Mouse (Mus musculus) adrenal gland, postnatal 10 days (tissue): ENCODE data around the gene Rps6kc1. TPM values are rescaled to one million over a fixed set of nuclear protein-coding genes. Genes with fewer than 3 reads are reported as not detected.

Experiments used
- DNase-seq: peaks from one replicate; pipeline ENCODE4 v3.0.0; 2021; ENCODE audit warnings: mixed read lengths
- total RNA-seq, 2 experiments: library from RNA; stranded (reverse); gene quantifications; 2 replicates each; pipeline ENCODE4 v1.2.3; 2021

The Rps6kc1 gene
- total RNA-seq, 2 experiments from 2014 or later, result 26.2 to 27.6 TPM

DNA sequence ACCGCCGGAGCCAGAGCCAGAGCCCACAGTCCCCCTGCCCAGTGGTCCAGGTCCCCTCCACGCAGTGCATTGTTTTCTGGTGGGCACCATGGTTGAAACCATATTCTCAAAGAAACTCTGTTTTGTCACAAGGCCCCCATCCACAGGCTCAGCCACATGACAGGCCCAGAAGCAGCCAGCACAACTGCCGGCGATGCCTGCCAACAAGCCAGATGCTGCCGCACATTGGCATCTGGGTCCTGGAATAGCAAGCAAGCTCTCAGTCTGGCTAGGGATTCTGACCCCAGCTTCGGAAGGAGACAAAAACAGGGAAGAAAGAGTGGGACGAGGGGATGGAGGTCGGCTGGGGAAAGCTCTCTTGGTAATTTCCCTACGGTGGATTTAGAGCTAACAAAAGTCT lies 147.8 kb downstream of the Rps6kc1 start:
- DNase-seq, result no peak

DNA sequence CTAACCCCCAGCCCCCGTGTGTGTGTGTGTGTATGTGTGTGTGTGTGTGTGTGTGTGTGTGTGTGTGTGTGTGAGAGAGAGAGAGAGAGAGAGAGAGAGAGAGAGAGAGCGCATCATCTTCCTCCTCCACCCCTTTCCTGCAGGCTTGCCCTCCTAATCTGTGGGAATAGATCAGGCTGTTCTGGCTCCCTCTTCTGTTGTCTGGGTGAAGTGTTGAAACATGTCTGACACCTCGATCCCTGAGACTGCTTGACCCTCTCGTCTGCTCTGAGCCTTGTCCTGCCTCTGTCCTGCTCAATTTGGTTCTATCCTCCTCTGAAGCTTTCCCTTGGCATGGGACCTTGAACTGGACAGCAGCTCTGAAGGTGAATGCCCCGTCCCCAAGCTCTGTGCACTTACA lies 149.8 kb downstream of the Rps6kc1 start:
- no peak for DNase-seq

DNA sequence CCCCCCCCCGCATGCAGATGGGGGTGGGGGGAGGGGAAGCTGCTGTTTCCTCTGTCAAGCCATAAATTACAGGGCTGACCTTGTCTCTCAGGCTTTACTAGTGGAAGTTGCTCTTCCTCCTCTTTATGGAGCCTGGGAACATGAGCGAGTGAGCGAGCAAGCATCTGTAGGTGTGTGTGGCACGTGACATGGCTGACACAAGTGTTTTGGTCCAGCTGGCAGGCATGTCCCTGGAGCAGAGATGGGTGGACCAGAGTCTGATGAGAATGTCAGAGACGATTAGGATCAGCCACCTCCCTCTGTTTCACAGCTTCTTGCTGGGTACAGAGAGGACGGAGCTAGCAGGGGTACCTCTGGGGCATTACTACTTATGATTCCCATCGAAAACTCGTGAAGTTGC lies 153.7 kb downstream of the Rps6kc1 start:
- DNase-seq, result no peak

DNA sequence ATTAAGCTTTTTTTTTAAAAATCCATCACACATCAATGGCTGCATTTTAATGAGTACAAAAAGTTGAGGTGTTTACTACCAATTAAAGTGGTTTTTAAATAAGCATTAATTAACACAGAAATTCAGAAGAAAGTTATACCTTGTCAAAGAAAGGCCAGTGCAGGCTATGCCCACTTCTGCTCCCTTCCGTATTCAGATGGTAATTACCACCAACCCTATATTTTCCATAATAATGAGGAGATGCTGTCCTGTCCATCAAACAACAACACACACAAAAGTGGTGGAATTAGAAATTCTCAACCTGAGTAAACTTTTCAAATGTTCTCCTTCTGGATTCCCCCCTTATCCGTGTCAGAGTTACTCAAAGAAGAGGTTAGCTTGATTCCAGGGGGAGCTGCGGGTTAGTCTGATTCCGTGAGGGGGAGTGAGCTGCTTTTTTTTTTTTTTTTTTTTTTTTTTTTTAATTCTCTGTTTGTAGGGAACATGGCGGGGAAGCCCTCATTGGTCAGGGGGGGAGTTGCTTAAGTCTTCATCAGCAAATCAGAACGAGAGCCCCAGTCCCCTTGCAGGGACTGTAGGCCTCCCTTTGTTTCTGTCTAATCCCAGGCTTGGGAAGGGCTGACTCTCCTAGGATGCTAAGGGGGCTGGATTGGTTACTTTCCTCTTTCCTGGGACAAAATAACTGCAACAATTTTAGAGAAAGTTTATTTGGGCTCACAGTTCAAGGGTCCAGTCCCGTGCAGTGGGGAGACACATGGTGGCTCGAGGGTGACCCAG lies 159.6 kb downstream of the Rps6kc1 start:
- no peak for DNase-seq

DNA sequence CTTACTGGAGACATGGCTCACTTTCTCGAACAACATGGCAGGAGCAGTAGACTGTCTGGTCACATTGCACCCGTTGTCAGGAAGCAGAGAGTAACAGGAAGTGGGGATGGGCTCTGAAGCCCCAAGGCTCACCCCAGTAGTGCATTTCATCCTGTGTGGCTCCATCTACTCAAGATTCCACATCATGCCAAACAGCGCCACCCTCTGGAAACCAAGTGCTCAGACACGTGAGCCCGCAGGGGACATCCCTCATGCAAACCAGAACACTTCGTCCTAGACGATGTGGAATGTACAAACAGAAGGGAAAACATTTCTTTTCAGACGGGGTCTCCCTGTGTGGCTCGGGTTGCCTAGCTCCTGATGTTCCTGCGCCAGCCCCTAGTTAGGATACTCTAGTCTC lies 162.6 kb downstream of the Rps6kc1 start:
- no peak for DNase-seq

DNA sequence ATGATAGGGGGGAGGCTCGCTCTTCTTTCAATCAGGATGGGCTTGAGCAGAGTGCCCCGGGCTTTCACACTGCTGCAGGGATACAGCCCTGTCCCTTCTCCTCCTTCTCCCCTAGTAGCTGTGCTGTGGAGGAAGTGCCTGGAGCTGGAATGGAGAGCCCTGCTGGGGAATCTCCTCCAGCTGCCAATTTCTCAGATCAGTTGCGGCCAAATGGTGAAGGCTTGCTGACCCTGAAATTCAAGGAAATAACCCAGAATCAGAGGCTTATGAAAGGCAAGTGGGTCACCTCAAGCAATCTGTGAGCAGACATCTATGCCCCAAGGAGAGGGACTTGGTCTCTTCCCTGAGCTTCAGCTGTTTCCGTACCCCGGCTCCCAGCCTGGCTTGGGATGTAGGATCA lies 170.1 kb downstream of the Rps6kc1 start:
- DNase-seq, result no peak

DNA sequence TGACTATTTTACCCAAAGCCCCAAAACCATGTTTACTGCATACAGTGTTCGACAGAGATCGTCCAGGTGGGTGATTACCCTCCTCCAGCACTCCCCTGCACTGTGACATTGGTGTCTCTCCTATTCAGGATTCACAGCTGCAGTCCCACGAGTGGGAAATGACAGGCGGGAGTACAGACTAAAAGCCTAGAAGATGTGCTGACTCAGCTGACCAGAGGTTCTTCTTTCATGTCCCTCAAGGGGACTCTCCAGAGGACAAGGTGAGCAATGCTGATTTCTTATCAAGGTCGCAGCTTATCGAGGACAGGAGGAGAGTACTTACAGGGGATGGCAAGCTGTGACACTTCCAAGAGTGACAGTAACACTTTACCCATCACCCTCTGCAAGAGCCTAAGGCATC lies 178.8 kb downstream of the Rps6kc1 start:
- no peak for DNase-seq

DNA sequence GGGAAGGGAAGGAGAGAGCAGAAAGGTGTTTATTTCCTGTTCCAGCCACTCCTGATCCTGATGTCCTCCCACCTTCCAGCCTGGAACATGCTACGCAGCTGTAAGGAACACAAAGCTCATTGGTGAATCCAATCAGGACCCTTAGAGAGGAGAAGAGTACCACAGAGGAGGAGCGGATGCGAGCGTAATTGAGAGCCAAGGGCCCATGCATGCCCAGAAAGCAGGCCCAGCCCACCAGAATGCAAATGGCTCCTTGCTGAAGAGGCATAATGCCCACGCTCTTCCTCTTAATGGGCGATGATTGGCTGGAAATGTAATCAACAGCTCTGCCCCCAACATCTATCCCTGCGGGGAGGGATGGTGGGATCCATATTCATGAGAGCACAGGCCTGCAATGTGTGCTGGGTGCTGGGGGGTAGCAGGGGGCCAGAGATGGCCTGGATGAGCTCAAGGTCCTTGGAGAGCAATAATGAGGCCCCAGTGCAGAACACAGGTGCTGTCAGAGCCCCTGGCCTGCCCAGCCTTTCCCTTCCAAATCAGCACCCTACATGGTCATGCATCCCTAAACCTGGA lies 182.0 kb downstream of the Rps6kc1 start:
- no peak for DNase-seq

DNA sequence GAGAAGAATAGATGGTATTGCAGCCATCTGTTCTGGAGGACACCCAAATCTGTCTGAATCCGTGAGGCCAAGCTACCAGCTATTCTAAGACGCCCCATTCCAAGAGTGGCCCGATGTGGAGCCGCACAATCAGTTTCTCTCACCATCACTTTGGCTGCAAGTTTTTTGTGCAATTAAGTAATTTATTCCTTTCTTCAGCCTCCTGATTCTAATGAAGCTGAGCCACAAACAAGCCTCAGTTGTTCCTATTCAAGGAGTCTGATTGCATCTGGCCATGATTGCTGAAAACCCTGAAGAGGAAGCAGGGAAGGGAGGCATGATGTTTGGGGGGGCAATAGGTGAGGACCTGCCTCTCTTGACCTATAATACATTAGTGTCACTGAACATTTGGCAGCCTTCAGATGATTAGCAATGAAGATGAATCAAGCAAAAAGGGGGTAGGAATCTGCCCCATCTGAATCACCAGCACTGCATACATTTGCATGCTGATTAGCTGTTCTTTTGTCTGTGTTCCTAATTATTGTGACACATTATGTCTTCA lies 183.4 kb downstream of the Rps6kc1 start:
- DNase-seq, result no peak

DNA sequence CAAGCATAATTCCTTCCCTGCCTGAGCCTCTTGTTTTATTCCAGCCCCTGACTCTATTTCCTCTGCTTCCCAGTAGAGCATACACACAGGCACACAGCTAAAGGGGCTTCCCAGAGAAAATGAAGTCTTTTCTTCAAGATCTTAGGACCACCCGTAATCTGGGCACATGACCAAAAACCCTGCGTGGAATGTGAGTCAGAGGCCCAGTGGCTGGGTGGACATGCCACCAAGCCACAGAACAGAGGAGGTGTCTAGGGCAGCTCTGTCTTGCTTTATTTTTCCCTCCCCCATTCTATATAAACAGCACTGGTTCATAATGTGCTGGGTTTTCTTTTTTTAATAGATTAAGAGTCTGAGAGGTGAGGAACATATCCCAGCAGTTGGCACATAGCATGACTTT lies 184.2 kb downstream of the Rps6kc1 start:
- no peak for DNase-seq

DNA sequence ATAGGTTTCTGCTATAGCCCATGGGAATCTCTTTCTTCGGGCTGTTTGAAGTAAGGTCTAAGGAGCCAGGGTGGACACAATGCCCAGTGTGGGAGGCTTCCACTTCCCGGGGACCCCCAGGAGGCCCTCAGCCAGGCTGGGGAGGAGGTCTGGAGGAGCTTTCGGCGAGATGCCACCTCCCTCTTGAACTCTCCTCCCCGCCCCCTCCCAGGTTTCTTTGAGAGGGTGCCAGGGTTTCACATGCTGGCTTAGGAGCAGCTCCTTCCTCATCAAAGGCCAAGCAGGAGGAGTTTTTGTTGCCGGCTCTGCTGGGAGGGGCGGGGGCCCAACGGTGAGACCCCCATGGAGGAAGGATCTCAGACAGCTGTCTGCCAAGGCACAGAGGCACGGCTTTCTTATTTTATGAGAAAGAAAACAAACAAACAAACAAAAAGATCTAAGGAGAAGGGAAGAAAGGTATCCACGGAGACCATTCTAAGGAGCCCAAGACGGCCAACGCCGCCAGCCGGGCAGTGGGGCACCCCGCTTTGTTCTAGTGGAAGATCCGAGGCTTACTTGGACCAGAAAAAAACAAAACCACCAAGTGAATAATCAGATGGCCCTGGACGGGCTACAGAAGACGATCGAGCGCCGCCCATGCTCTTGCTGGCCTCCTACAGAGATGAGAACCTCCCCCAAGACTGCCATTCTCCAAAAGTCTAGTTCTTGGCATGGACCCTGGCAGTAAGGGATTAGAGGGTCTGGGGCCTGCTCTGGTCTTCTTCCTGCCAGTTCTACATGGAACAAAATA lies 186.8 kb downstream of the Rps6kc1 start:
- no peak for DNase-seq

DNA sequence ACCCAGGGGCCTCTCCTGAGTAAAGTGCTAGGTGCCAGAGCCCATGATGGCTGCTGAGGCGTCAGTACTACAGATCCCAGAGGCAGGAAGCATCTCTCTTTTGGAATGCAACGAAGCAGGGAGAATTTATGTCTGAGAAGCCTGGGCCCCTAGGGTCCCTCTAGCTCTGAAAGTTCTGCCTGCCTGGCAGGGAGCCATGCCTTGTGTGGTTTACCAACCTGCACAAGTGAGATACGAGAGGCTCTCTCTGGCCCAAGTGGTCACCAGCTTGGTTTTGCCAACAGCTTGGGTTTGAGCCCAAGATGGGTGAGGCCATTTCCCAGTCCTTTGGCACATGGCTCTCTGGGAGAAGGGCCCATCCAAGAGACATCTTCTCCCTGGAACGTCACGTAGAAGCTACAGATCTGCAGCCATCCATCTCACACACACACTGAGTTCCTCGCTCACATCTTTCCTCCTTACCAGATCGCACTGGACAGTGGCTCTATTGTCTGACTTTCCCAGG lies 187.6 kb downstream of the Rps6kc1 start:
- no peak for DNase-seq

DNA sequence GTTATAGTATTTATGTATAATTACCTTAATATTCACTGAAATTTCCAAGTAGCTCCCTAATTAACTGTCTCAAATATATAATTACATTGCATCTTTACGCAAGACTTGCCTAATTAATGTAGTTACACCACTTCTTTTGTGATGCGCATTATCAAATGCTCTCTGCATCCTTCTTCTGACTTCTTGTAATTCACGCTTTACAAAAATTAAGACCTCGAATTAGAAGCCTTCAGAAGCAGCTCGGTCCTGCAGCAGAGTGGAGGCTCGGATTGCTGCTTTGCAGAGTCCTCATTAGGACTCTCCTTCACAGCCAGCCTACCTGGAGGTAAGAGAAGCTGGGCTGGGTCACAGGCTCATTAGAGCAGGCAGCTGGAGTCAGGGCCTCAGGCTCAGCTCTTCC lies 197.7 kb downstream of the Rps6kc1 start:
- no peak for DNase-seq

DNA sequence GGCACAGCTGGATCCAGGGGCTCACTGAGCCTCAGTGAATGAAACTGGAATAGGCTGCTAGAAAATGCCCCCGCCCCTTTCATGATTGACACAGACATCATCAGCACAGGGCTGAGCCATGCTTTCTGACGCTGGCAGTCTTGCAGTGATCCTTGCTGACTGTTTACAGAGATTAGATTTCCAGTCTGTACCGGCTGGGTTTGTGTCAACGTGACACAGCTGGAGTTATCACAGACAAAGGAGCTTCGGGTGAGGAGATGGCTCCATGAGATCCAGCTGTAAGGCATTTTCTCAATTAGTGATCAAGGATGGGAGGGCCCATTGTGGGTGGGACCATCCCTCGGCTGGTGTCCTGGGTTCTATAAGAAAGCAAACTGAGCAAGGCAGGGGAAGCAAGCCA lies 214.0 kb downstream of the Rps6kc1 start:
- no peak for DNase-seq

DNA sequence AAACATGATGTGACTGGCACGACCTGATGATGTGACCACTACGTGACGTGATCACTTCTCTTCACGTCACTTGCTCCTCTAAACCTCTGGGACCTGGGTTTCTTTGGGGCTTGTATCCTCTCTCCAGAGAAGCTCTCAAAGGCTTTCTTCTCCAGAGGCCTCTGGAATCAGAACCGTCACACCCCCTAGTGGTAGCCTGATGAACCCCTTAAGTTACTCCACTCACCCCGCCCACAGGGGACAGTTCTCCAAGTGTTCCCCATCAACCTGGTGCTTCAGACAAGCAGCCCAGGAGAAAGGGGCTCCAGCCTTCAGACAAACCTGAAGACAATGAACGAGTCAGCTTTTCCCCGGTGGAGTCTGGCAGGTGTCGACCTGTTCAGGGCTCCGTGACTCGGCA lies 216.0 kb downstream of the Rps6kc1 start:
- DNase-seq, result peak; percentile 80

DNA sequence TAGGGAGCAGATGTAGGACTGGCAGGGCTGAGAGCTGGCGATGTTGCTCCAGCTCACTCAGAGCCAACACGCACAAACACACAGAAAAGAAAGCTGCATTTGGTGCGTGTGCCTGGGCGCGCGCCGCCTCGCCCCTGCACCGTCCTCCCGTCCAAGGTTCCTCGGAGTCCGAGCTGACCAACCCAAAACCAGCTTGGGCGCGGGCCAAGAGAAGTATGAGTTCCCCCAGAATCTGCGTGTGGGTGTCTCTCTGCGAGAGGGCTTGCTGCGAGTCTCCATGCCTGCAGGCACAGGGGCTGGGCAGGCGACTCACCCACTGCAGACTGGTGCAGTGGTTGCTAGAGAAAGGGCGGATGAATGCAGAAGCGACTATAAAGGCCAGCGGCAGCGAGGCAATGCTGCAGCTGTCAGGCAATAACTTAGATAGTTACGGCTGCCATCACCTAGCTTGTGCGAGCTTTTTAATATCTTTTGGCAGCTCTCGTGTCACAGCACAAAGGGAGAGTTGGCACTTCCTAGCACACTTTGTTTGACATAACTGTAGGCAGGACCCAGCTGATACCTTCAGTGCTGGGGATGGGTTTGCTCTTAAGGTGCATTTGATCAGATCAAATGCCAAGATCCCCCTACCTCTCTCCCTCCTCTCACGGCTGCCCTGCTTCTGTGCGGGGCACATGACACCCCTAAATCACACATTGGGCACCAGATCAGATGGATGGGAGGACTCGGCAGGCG lies 220.9 kb downstream of the Rps6kc1 start:
- DNase-seq, result peak; percentile 59

DNA sequence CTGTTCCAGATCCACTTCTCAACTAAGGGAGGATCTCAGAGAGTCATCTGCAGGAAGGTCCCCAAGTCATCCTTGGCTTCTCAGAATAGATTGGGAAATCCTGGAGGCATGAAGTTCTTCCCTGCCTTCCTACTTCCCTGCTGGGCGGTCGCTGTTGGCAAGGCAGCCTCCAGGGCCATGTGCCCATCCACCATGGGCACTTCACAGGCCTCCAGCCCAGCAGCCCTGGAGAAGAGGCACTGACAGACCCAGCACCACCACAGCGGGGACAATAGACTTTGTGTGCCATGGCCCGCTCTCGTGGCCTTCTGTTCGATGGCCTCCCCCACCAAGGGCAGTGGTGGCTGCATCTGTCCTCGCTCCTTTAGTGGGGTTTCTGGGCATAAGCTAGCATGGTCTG lies 228.5 kb downstream of the Rps6kc1 start:
- no peak for DNase-seq

DNA sequence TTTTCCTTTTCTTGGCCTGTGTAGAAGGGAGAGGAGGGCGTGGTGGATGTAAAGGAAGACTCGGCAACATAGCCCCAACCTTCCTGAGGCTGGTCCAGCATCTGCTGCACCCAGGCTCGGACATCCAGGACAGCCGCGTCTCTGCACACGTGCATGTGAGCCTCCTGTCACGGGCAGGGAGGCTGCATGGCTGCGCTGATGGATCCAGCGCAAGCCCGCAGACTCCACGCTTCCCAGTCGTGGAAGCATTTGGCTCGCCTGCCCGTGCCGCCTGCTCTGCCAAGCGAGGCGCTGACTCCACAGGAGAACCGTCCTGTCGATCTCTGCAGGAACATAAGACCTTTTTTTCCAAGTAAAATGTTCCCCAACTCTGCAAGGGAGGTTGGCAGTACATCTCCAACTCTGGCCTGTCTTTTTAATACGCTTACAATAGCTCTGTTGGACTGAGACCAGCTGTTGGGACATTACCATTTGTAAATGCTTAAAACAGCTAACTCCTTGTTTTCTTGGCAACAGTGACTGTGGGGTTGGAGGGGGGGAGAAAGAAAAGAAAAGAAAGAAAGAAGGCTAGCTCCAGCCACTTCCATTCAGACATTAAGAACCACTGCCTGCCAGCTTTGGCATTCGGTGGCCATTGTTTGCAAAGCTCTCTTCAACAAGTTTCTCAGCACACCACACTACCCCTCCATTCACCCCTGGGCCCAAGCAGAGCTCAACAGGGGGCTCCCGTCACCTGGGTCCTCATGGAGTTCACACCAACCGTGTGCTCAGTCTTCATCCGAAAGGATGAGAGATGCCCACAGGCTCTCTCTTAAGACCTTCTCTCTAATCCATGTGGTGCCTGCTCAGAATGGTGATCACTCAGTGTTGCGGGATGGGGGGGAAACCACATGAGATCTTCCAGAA lies 229.3 kb downstream of the Rps6kc1 start:
- DNase-seq, result no peak

DNA sequence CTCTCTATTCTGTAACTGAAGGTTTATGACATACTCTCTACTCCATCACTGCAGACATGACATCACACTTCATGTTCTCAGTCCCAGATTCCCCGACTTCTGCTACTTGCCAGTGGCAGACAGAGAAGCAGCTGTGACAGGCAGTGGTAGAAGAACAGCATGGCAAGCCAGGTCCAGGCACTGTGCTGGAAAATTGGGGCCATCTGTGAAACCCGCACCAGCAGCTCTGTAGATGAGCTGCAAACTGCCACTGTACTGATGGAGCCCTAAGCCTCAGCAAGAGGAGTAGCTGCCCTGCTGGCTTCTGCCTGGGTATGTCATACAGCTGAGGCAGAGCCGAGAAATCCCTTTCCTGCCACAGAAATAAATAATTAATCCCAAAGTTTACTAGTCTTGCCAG lies 236.1 kb downstream of the Rps6kc1 start:
- no peak for DNase-seq

DNA sequence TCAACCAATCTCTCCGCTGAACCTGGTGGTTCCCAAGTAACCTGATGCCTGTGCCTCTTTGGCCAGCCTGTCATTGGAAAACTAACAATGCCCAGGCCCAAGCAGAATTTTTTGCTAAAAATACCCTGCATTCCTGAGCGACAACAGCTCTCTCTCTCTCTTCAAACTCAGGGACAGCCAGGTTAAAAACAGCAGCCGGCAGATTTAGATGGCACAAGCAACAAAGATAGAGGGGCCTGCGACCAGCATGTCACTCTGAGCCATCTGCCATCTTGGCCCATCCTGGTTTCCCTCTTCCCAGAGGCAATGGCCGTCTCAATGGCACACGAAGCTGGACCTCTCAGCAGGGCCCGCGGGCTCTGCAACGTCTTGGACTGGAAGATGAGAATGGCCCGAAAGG lies 242.5 kb downstream of the Rps6kc1 start:
- no peak for DNase-seq

DNA sequence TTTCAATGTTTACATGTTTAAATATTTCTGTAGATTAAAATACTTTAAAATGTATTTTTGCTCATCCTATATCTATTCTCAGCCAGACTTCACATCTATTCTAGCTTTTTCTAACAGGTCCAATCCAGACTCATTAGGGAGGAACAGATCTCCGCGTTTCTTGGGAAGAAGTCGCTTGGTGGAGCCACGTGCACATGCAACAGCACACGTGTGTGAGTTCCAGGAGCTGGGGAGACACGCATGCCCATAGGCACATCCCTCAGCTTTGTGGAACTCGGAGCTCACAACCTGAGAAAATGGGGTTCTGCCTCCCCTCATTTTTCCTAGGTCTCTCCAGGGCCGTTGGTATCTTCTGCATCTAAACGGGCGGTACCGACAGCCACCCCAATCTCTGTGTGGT lies 243.7 kb downstream of the Rps6kc1 start:
- DNase-seq, result no peak
